Mouse (Mus musculus): ENCODE data around the gene P2ry13. TPM values are rescaled to one million over a fixed set of nuclear protein-coding genes. Genes with fewer than 3 reads are reported as not detected.

Gene P2ry13
- total and polyA plus RNA-seq, 2 experiments from 2014 or later: 2.0 to 2.1 TPM

DNA sequence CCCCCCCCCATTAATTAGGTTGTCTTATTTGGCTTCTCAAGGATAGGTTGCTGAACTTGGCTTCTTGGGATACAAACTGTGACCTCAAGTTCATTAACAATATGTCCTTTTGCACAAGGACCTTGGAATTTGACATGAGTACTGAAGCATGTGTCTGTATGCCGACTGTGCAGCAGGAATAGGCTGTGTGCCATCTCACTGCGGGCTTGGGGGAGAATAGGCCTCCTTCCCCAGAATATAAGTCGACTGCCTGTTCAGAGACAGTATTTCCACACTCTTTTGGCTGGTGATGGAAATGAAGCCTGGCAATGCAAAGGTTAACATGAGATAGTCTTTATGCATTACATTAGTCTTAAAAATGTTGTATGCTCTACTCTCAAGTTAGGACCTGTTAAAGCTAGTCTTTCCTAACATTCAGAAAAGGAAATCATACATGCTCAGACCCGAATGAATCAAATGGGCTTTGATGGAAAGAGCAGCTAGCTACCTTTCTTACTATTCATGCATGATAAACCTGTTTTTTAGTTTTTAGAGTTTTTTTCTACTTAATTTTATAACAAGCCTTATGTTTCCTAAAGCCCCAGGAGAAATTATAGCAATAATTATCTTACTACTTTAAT is 13.2 kb downstream of the P2ry13 start:
- H3K36me3 ChIP-seq (ENCODE audit: insufficient read depth): no peaks in the 10 kb centered on the region
- H3K4me2 ChIP-seq (ENCODE audit: low read depth): no peak overlapping the region
- H3K9ac ChIP-seq: no peak overlapping the region
- no peaks in the 10 kb centered on the region for H3K27me3 ChIP-seq (ENCODE audit: insufficient read depth, low read length)
- H3K4me1 ChIP-seq (ENCODE audit: insufficient read depth): no peaks in the 10 kb centered on the region
- H3K27ac ChIP-seq (ENCODE audit: low read depth, low read length): no peak overlapping the region
- ATAC-seq: no peak
- no peak for DNase-seq
- 71% methylated on average over 4 of the region's 4 CpGs for WGBS
- TF ChIP-seq CTCF (IDR thresholded peaks at IDR 0.05; ENCODE audit: low read depth): no peak
- no peaks in the 10 kb centered on the region for H3K9me3 ChIP-seq (ENCODE audit: low read length)
- no peak overlapping the region for H3K4me3 ChIP-seq (ENCODE audit: low read depth, low read length)

DNA sequence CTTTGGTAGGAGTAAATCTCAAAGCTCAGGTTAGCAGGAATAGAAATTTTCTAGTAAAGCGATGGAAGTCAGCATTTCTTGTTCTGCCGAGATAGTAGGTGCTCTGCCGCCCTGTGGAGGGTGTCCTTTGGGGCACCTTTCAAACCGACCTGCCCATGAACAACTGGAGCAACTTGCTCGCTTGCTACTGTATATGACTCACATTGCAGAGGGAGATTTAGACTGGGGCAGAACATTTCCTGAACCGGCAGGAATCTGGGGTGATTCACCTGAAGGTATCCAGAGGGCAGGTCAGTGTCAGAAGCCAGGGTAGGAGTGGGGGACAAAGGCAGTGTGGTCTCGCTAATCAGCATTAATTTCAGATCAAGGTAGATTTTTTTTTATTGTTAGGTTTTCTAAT is 15.7 kb downstream of the P2ry13 start, which contains the start of gene Gpr87:
Gpr87 (minus strand) TSS at position 167 of the 400 bp plus-strand sequence.
- TF ChIP-seq CTCF (IDR thresholded peaks at IDR 0.05; ENCODE audit: low read depth): no peak

DNA sequence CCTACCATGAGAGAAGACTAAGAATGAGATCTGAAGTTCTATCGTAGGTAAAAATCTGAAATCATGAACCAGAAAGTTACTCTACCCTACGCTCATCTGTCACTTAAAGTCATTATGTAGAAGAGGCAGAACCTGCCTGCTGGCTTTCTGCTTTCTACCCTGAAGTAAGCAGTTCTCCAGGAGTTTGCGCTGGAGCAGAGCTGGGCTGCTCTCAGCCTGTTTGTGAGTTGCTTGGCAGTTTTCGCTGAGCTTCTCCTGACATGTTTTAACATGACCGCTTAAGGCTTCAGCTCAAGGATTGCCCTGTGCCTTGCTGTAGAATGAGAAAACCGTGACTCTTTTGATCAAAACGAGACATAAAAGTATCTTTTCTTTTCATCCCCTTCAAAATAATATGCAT is 16.6 kb downstream of the P2ry13 start:
- no peak for ATAC-seq
- H3K4me2 ChIP-seq (ENCODE audit: low read depth): no peak overlapping the region

More for the DNA sequence above, 15.7 kb downstream of the P2ry13 start, which contains the start of gene Gpr87:
- ATAC-seq: no peak
- Histone ChIP-seq H3K36me3 (ENCODE audit: insufficient read depth) (no peaks in the 10 kb centered on the region), H3K9me3 (ENCODE audit: low read length) (no peaks in the 10 kb centered on the region), H3K27me3 (ENCODE audit: insufficient read depth, low read length) (no peaks in the 10 kb centered on the region), H3K4me3 (ENCODE audit: low read depth, low read length) (no peak within 1 kb of the TSS), H3K4me1 (ENCODE audit: insufficient read depth) (no peaks in the 10 kb centered on the region), H3K27ac (ENCODE audit: low read depth, low read length) (no peak within 1 kb of the TSS), H3K4me2 (ENCODE audit: low read depth) (no peak within 1 kb of the TSS), H3K9ac (no peak within 1 kb of the TSS)
- no peak for DNase-seq
- WGBS: 91% methylated on average over 7 of the region's 7 CpGs

DNA sequence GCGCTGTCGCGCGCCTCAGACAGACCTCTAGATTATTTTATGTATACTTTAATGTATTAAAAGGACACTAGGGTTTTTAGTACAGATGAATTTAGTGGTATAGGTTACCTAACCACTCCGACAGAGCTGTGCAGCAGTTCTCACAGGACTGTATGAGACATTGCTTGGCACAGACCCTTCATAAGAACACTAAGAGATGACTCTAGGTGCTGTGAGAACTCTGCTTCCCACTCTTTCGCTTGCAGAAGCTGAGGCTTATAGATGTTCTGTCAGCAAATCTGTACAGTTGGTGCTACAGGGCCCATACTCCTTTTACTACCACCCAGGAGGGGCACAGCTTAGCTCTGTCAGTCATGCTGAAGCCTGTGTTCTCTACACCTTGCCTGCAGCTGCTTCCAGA is 19.0 kb downstream of the P2ry13 start:
- H3K4me1 ChIP-seq (ENCODE audit: insufficient read depth): no peaks in the 10 kb centered on the region
- 97% methylated on average over 6 of the region's 6 CpGs for WGBS
- DNase-seq (no peak), ATAC-seq (no peak)
- H3K36me3 ChIP-seq (ENCODE audit: insufficient read depth): no peaks in the 10 kb centered on the region
- no peaks in the 10 kb centered on the region for H3K9me3 ChIP-seq (ENCODE audit: low read length)
- H3K27me3 ChIP-seq (ENCODE audit: insufficient read depth, low read length): no peaks in the 10 kb centered on the region
- no peak overlapping the region for H3K27ac ChIP-seq (ENCODE audit: low read depth, low read length)
- TF ChIP-seq CTCF (IDR thresholded peaks at IDR 0.05; ENCODE audit: low read depth): no peak
- no peak overlapping the region for H3K4me3 ChIP-seq (ENCODE audit: low read depth, low read length)
- H3K4me2 ChIP-seq (ENCODE audit: low read depth): no peak overlapping the region
- H3K9ac ChIP-seq: no peak overlapping the region

More for the DNA sequence above, 16.6 kb downstream of the P2ry13 start:
- Histone ChIP-seq H3K9me3 (ENCODE audit: low read length) (no peaks in the 10 kb centered on the region), H3K36me3 (ENCODE audit: insufficient read depth) (no peaks in the 10 kb centered on the region), H3K27me3 (ENCODE audit: insufficient read depth, low read length) (no peaks in the 10 kb centered on the region), H3K27ac (ENCODE audit: low read depth, low read length) (no peak overlapping the region), H3K4me3 (ENCODE audit: low read depth, low read length) (no peak overlapping the region), H3K4me1 (ENCODE audit: insufficient read depth) (no peaks in the 10 kb centered on the region), H3K9ac (no peak overlapping the region)
- 93% methylated on average over 7 of the region's 7 CpGs for WGBS
- TF ChIP-seq CTCF (IDR thresholded peaks at IDR 0.05; ENCODE audit: low read depth): no peak
- no peak for DNase-seq

DNA sequence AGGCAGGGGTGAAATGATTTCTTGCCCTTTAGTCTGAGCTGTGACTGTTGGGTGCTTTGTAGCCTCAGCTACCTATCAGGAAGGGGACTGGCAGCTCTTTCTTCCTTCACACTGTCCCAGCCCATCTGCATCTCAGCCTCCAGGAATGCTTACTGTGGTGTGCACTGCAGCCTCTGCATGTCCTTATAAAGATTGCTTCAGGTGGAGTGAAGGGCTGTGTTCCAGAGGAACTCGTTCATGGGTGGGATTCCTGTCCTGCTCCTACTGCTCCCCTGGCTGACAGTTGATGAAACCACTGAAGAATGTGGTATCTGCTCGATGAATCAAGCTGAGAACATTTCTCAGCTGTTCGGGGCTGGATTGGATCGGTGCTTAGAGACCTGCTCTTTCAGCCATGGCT is 23.3 kb downstream of the P2ry13 start:
- Histone ChIP-seq H3K9me3 (ENCODE audit: low read length) (no peaks in the 10 kb centered on the region), H3K27me3 (ENCODE audit: insufficient read depth, low read length) (no peaks in the 10 kb centered on the region), H3K4me1 (ENCODE audit: insufficient read depth) (no peaks in the 10 kb centered on the region), H3K27ac (ENCODE audit: low read depth, low read length) (no peak overlapping the region), H3K36me3 (ENCODE audit: insufficient read depth) (no peaks in the 10 kb centered on the region), H3K4me2 (ENCODE audit: low read depth) (no peak overlapping the region), H3K4me3 (ENCODE audit: low read depth, low read length) (no peak overlapping the region), H3K9ac (no peak overlapping the region)
- DNase-seq (no peak), ATAC-seq (no peak)
- 90% methylated on average over 4 of the region's 4 CpGs for WGBS
- TF ChIP-seq CTCF (IDR thresholded peaks at IDR 0.05; ENCODE audit: low read depth): no peak

DNA sequence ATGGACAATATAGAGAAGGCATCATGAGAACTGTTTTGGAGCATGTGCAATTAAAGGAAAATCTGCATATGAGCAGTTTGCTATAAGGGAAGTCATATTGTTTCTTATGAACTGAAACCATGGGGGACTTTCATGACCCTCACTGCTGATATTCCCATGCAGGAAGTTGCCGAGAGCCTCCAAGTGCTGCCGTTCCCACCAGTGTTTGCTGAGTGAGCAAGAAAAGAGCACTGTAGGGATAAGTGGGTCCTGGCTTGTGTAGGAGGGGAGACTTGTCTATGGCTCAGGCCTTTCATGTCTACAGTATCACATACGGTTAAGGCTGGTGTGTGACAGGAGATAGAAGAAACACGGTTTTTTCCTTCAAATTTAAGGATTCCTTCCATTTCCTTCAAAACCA is 25.0 kb downstream of the P2ry13 start:
- Histone ChIP-seq H3K4me1 (ENCODE audit: insufficient read depth) (no peaks in the 10 kb centered on the region), H3K27me3 (ENCODE audit: insufficient read depth, low read length) (no peaks in the 10 kb centered on the region), H3K4me3 (ENCODE audit: low read depth, low read length) (no peak overlapping the region), H3K36me3 (ENCODE audit: insufficient read depth) (no peaks in the 10 kb centered on the region), H3K27ac (ENCODE audit: low read depth, low read length) (no peak overlapping the region), H3K9ac (no peak overlapping the region), H3K9me3 (ENCODE audit: low read length) (no peaks in the 10 kb centered on the region), H3K4me2 (ENCODE audit: low read depth) (no peak overlapping the region)
- DNase-seq (no peak), ATAC-seq (no peak)
- TF ChIP-seq CTCF (IDR thresholded peaks at IDR 0.05; ENCODE audit: low read depth): no peak
- 90% methylated on average over 4 of the region's 4 CpGs for WGBS

DNA sequence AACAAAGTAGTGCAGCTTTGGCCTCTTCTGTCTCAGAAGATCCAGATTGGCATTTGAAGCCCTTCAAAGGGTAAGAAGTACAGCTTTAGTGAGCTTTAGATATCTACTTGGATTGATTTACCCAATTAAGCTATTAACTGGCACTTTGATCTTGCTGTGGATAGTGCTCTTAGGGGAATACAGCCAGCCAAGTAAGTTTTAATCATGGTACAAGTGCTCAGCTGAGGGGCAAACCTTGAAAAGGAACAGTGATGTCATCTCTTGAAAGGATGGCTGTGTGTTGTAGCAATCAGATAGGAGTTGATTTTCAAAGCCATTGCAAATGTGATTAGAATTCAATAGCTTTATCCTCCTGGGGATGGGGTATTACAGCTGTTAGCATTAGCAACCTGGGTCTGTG is 28.6 kb downstream of the P2ry13 start:
- no peaks in the 10 kb centered on the region for H3K27me3 ChIP-seq (ENCODE audit: insufficient read depth, low read length)
- H3K4me2 ChIP-seq (ENCODE audit: low read depth): no peak overlapping the region
- H3K9ac ChIP-seq: no peak overlapping the region
- H3K4me3 ChIP-seq (ENCODE audit: low read depth, low read length): no peak overlapping the region
- ATAC-seq: no peak
- no peaks in the 10 kb centered on the region for H3K36me3 ChIP-seq (ENCODE audit: insufficient read depth)
- TF ChIP-seq CTCF (IDR thresholded peaks at IDR 0.05; ENCODE audit: low read depth): no peak
- no peaks in the 10 kb centered on the region for H3K9me3 ChIP-seq (ENCODE audit: low read length)
- H3K4me1 ChIP-seq (ENCODE audit: insufficient read depth): no peaks in the 10 kb centered on the region
- no peak for DNase-seq
- H3K27ac ChIP-seq (ENCODE audit: low read depth, low read length): no peak overlapping the region
